Mouse (Mus musculus): ENCODE results near the gene Tmem167b. TPM values are rescaled to one million over a fixed set of nuclear protein-coding genes. Genes with fewer than 3 reads are reported as not detected.
A peak's percentile ranks its signal among the peaks of the same experiment; 100 is the strongest.
"Not testable (repeated sequence)": the region's sequence is repeated elsewhere in the genome, so short reads cannot be mapped to it uniquely, and the experiment has no call there.

Gene Tmem167b
- polyA plus RNA-seq (2012; rRNA removed): 8.1 and 14.6 TPM in 2 replicates

DNA sequence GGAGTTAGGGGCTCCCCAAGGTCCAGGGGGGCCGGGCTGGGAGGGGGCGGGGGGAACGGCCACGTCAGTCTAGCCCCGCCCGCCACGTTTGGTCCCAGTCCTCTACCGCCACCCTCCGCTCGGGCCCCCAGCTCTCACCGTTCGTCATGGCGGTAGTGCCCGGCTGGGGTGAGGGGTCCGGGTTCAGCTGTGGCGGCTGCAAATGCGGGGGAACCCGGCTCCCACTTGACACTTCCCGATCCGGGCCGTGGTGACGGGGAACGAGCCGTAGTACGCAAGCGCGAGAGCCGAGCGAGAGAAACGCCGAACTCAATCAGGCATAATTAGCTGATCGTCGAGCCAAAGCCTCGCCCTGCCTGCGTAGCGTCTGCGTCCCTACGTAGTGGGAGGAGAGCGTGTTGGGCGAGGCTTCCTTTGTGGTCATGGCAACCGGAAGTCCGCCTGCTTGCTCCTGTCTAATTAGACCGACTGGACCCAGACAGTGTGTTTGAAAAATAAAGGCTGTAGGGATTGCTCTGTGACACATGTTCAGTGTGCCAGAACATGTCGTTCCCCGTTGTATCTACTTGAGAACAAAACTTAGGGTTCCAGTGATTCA is at the start of gene Tmem167b:
Gene Tmem167b, minus strand, starts transcription at position 334 of the 598 bp plus-strand sequence.
- peak; percentile 82 for DNase-seq (ENCODE audit: low read depth)

GRCm38 (mm10) chr3:108608906-108609305 is 46.6 kb upstream of the Tmem167b start:
- no peak for DNase-seq (ENCODE audit: low read depth)

- no peak for DNase-seq (ENCODE audit: low read depth)
Measured at GRCm38 (mm10) chr3:108591530-108592522, 29.6 kb upstream of the Tmem167b start.

- DNase-seq (ENCODE audit: low read depth): peak; percentile 45
Measured at GRCm38 (mm10) chr3:108590786-108591529, 28.7 kb upstream of the Tmem167b start, which contains the start of gene Wdr47. Wdr47 (plus strand) TSS chr3:108591279.

GRCm38 (mm10) chr3:108588446-108588845 is 26.2 kb upstream of the Tmem167b start:
- no peak for DNase-seq (ENCODE audit: low read depth)

- DNase-seq (ENCODE audit: low read depth): no peak
Measured at GRCm38 (mm10) chr3:108584580-108584979, 22.3 kb upstream of the Tmem167b start.

DNA sequence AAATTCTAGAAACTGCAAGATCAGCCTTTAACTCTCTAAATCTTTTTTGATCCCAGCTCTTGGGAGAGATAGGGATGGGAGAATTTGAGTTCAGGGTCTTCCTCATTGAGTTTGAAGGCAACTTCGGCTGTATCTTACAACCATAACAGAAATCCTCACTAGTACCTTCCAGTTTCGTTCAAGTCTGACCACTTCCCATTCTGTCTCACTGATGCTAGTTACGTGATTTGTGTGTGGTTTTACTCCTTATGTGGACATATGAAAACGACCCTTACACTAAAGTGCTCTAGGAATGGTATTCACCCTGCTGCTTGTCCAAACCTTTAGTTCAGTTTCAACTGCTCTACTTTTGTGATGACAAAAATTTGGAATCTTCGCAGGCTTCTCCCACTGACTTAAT is 11.8 kb upstream of the Tmem167b start:
- DNase-seq (ENCODE audit: low read depth): no peak

DNA sequence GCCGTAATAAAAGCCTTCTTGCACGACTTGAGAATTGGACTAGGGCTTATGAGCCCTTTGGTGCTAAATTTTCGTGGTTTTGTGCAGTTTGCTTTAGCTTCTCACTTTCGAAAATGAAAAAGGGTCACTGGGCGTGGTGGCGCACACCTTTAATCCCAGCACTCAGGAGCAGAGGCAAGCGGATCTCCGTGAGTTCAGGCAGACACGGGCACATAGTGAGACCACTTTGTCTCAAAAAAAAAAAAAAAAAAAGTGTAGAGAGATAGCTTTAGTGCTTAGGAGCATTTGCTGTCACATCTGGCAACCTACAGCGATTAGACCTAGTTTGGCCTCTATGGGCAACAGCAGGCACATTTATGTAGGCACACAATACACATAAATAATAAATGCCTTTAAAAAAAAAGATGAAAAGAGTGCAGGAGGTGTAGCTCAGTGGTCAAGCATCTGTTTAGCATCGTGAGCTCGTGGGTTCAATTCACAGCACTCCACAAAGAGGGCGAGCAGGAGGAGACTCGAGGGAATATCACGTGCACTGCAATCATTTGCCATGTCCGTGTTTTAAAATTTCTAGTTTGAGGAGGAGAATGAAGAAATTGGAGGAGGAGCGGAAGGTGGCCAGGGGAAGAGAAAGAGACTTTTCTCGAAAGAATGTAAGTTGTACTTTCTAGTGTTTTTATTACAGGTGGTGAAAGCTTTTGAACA is 10.2 kb upstream of the Tmem167b start:
- no peak for DNase-seq (ENCODE audit: low read depth)

DNA sequence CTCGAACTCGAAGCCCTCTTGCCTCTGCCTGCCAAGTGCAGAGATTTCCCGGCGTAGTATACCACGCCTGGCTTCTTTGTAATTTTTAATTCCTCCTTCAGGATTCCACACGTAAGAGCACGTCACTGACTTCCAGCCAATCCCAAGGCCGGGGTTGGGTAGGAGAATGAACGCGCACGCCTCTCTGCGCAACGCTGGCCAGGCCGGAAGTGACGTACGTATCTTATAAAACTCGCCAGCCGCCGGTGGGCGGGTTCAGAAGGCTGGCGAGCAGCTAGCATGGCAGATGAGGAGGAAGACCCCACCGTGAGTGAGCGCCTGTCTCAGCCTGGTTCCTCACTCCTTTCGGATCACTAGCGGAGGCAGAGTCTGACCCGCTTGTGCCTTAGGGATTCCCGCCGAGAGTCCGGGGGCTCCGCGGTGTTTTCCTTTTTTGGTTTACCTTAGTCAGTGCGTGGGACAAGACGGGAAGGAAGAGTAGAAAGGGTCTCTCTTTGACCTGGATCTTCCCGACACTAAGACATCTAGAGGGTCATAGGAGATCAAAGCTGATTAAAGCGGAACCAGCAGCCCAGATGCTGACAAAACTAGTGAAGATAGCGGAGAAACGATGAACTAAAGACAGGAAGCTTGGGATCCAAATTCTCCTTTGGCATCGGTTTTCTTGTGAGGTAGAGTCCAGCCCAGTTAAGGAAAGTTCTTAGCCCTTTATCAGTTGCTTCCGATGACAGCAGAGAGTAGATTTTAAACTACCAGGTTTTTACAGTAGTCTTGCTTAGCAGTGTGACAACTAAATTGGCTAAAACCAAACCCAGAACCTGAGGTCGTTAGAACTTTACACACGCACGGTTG is 9.4 kb upstream of the Tmem167b start, which contains the start of gene Taf13:
Gene Taf13, plus strand, starts transcription at position 256 of the 852 bp plus-strand sequence.
- DNase-seq (ENCODE audit: low read depth): no peak

- no peak for DNase-seq (ENCODE audit: low read depth)
Measured at GRCm38 (mm10) chr3:108570813-108571212, 8.5 kb upstream of the Tmem167b start.

GRCm38 (mm10) chr3:108569636-108570035 is 7.4 kb upstream of the Tmem167b start:
- not testable (repeated sequence) for DNase-seq (ENCODE audit: low read depth)

DNA sequence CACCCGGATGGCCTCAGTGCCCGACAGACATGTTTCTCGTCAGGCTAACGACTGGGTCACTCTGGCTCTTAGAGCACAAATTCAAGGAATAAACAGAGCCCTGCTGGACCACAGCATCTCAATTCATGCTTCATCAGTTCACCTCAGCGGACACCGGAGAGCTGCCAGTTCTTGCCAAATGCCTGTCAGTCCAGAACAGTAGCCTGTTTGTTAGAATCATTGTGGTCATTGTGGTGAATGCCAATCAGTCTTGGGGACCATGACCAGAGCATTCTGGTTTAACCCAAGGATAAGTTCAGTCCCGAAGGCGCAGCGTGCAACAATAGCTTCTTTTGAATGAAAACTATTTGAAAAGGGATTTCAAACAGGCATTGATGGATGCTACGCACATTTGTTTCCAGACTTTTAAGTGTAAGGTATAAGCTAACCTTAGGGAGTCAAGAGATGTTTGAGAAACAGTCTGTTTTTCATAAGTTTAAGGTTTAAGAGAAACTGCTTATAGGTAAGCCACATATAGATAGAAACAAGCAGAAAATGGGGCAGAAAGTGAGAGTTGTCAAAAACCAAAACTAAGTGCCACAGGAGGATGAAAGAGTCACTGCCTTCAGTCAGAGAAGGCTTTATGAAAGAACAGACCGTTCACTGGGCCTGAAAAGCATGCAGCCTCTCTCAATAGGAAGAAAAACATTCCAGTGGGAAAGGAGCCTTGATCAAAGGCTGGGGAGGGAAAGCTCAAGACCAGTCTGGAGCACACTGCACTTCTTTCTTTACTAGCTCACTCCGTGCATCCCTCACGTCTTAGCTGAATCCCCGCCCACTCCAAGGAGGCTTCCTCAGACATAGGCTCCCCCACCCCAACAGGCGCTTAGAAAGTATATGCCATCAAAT is 6.0 kb upstream of the Tmem167b start:
- DNase-seq (ENCODE audit: low read depth): no peak

- no peak for DNase-seq (ENCODE audit: low read depth)
Measured at GRCm38 (mm10) chr3:108563309-108563708, 1.0 kb upstream of the Tmem167b start.

- DNase-seq (ENCODE audit: low read depth): no peak
Measured at GRCm38 (mm10) chr3:108562777-108563271, 558 bp upstream of the Tmem167b start.

DNA sequence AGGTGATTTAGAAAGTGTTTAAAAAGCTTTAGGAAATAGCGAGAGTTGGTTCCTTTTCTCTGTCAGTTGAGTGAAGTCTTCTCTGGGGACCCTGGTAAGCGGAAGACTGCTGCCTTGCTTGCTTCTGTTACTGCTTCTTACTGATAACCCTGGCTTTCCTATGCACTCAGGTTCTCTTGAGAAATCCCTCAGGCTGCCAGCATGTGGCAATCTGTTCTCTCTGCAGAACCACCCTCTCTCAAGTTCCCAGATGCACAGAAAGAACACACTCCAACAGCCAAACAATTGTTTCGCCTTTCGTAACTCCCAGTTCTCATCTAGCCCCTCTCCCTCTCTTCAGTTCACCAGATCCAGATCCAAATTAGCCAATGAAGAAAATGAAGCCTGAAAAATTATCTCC is 4.4 kb downstream of the Tmem167b start:
- DNase-seq (ENCODE audit: low read depth): no peak

DNA sequence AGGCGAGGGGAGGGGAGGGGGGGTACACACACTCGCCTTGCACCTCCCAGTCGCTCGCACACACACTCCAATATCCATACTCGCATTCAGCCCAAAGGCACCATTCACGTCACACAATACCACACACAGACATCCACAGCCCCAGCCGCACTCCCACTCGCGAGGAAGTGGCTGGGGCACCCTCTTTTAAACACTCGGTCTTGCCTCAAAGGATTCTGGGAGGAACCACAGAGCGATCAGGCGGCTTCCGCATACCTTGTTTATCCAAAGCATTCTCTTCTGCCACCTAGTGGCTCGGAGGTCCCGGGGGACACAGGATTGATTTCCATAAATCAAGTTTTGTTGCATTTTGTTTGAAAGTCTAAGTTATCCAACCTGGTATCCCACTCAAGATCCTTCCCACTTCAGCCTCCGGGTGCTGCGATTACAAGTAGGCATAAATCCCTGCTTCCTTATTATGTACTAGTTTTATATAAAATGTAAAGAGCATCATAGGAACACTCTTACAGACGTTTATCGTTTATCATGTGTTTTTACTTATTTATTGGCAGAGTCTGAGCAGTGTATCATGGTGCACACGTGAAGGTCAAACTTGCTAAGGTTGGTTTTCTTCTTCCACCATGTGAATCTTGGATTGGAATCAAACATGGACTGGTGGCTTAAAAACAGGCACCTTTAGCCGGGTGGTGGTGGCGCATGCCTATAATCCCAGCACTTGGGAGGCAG is 7.5 kb downstream of the Tmem167b start:
- DNase-seq (ENCODE audit: low read depth): no peak

DNA sequence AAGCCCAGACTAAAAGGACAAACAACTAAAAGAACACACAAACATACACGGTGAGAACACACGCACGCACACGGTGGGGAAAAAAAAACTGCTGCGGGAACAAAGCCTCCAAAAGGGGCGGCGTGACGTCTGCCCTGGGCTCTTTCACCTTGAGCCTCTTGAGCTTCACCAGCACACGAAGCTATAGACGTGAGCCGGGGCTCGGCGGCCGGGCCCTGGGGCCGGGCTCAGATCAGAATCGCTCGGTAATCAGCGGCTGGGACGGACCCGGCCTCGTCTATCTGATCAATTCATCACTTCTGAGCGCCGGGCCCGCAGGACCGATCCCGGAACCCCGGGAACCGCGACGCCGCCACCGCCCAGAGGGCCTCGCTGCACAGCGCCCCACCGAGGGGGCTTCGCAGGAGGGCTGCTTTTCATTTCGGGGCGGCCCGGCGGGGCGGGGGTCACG is 8.1 kb downstream of the Tmem167b start:
- no peak for DNase-seq (ENCODE audit: low read depth)

- DNase-seq (ENCODE audit: low read depth): no peak
Measured at GRCm38 (mm10) chr3:108542299-108542698, 20.0 kb downstream of the Tmem167b start.

Data from gonadal fat pad, adult 2 months (tissue).